In the genomic region with DNA sequence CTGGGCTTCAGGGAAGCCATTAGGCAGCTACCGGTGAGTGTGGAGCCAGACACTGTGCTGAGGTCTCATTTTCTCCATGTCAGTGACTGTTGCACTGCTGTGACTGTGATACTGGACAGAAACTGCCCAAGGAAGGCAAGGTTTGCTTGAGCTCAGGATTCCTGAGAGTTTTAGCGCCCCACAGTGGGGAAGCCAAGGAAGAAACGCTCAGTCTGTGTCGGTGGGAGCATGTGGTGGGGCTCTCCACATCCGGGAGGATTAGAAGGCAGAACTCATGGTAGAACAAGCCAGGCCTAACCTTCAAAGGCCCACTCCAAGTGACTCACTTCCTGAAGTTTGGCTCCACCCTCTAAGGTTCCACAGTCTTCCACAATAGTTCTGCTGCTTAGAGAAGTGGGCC, we compare ENCODE assay signal across 9 mouse cellular contexts. TPM values are rescaled to one million over a fixed set of nuclear protein-coding genes. Genes with fewer than 3 reads are reported as not detected.
DNase-seq lines count a peak whose midpoint lies in the region; ATAC-seq and TF ChIP-seq lines count a peak whose summit lies in the region.
"Had no signal": no experiment of that assay in that cellular context is flagged by ENCODE, and none has a peak within 500 bp of the region (broad histone marks: within the 10 kb centered on the region; RNA-seq: fewer than 3 reads in every experiment).

No protein-coding gene starts in this region.

- H3K9ac ChIP-seq in neural tube, embryonic 13.5 days, result no peak overlapping the region
- H3K9ac ChIP-seq in neural tube, embryonic 15.5 days (replicated peaks), result no peak overlapping the region
- H3K9ac ChIP-seq in lung, embryonic 15.5 days, result no peak overlapping the region
- H3K9ac ChIP-seq: limb, embryonic 13.5 days; stomach, embryonic 15.5 days had no signal

- peak; percentile 61 for DNase-seq in adrenal gland, postnatal 14 days
- peak; percentile 39 to 42 for DNase-seq in spleen, postnatal 36 days (ENCODE audit: low spot score in 2 of 2)

- no peaks in the 10 kb centered on the region for H3K9me3 ChIP-seq in neural tube, embryonic 13.5 days
- no peaks in the 10 kb centered on the region for H3K9me3 ChIP-seq in neural tube, embryonic 15.5 days (replicated peaks)
- H3K9me3 ChIP-seq in lung, embryonic 15.5 days, result no peaks in the 10 kb centered on the region
- H3K9me3 ChIP-seq: limb, embryonic 13.5 days; stomach, embryonic 15.5 days had no signal

- no peak for TF ChIP-seq POLR2A in cortical plate, adult 2 months (IDR thresholded peaks at IDR 0.05; ENCODE audit: extremely low read depth, insufficient read depth, low read length)

- H3K4me3 ChIP-seq in neural tube, embryonic 13.5 days, result no peak overlapping the region
- H3K4me3 ChIP-seq in neural tube, embryonic 15.5 days (replicated peaks), result no peak overlapping the region
- no peak overlapping the region for H3K4me3 ChIP-seq in cortical plate, adult 2 months (ENCODE audit: insufficient read depth, low read length)
- no peak overlapping the region for H3K4me3 ChIP-seq in lung, embryonic 15.5 days
- H3K4me3 ChIP-seq: limb, embryonic 13.5 days; stomach, embryonic 15.5 days had no signal

- H3K27ac ChIP-seq in neural tube, embryonic 13.5 days (replicated peaks), result no peak overlapping the region
- H3K27ac ChIP-seq in neural tube, embryonic 15.5 days (replicated peaks), result no peak overlapping the region
- no peak overlapping the region for H3K27ac ChIP-seq in cortical plate, adult 2 months (ENCODE audit: insufficient read depth, low read length)
- H3K27ac ChIP-seq in lung, embryonic 15.5 days, result no peak overlapping the region
- H3K27ac ChIP-seq: limb, embryonic 13.5 days; stomach, embryonic 15.5 days had no signal

- ATAC-seq in neural tube, embryonic 13.5 days (ENCODE audit: low read depth), result peak; percentile 47; the same call in 1 of the 2 replicates
- no peak for ATAC-seq in neural tube, embryonic 15.5 days (ENCODE audit: low FRiP score)
- ATAC-seq in inflammation-experienced regulatory T-cells, adult 6 months, result peak; percentile 63
- peak; percentile 46; the same call in 1 of the 2 replicates for ATAC-seq in lung, embryonic 15.5 days (ENCODE audit: borderline replicate concordance, extremely low read depth, low FRiP score, low TSS enrichment)

- no peaks in the 10 kb centered on the region for H3K27me3 ChIP-seq in neural tube, embryonic 13.5 days
- no peaks in the 10 kb centered on the region for H3K27me3 ChIP-seq in neural tube, embryonic 15.5 days (replicated peaks)
- no peaks in the 10 kb centered on the region for H3K27me3 ChIP-seq in lung, embryonic 15.5 days
- H3K27me3 ChIP-seq: limb, embryonic 13.5 days; stomach, embryonic 15.5 days had no signal

- H3K4me1 ChIP-seq in neural tube, embryonic 13.5 days (replicated peaks), result peaks cover 18% of the 10 kb centered on the region
- peaks cover 20% of the 10 kb centered on the region for H3K4me1 ChIP-seq in neural tube, embryonic 15.5 days
- peaks cover 3% of the 10 kb centered on the region; the same call in 1 of the 2 replicates for H3K4me1 ChIP-seq in cortical plate, adult 2 months (ENCODE audit: control insufficient read depth, insufficient read depth, low read length)
- peaks cover 17% of the 10 kb centered on the region for H3K4me1 ChIP-seq in lung, embryonic 15.5 days
- H3K4me1 ChIP-seq: stomach, embryonic 15.5 days had no signal

- TF ChIP-seq CTCF in cortical plate, adult 2 months (IDR thresholded peaks at IDR 0.05; ENCODE audit: extremely low read depth, insufficient read depth, low read length), result peak; percentile 69

- no peaks in the 10 kb centered on the region for H3K36me3 ChIP-seq in neural tube, embryonic 13.5 days
- no peaks in the 10 kb centered on the region for H3K36me3 ChIP-seq in neural tube, embryonic 15.5 days
- H3K36me3 ChIP-seq in lung, embryonic 15.5 days, result no peaks in the 10 kb centered on the region
- H3K36me3 ChIP-seq: limb, embryonic 13.5 days; stomach, embryonic 15.5 days had no signal

- H3K4me2 ChIP-seq in neural tube, embryonic 13.5 days, result no peak overlapping the region
- H3K4me2 ChIP-seq in neural tube, embryonic 15.5 days, result no peak overlapping the region
- no peak overlapping the region for H3K4me2 ChIP-seq in lung, embryonic 15.5 days
- H3K4me2 ChIP-seq: limb, embryonic 13.5 days; stomach, embryonic 15.5 days had no signal

- 49% methylated on average over 5 of the region's 5 CpGs for WGBS in neural tube, embryonic 13.5 days
- 37% methylated on average over 5 of the region's 5 CpGs for WGBS in neural tube, embryonic 15.5 days
- 37% methylated on average over 5 of the region's 5 CpGs for WGBS in lung, embryonic 15.5 days

RNA-seq across cellular contexts. Expression of a gene that starts 55.6 kb away (rescaled TPM):
- polyA plus RNA-seq in neural tube, embryonic 13.5 days (2015; fragmentation: Nextera tagmentation; extraction: Ambion mirVana), result 59.0 and 64.9 TPM in 2 replicates
- 72.3 and 79.0 TPM in 2 replicates for polyA plus RNA-seq in neural tube, embryonic 15.5 days (2015; fragmentation: Nextera tagmentation; extraction: Ambion mirVana)
- 42.6 and 60.6 TPM in 2 replicates for total RNA-seq in adrenal gland, postnatal 14 days (2021)
- polyA plus RNA-seq in cortical plate, adult 2 months (2012; rRNA removed), result 74.8 and 90.6 TPM in 2 replicates
- polyA plus RNA-seq in inflammation-experienced regulatory T-cells, adult 6 months (2017; shearing (Covaris generic)), result 10 to 100 TPM; 74.1 to 93.1 (median 90.4) TPM
- 33.5 and 33.7 TPM in 2 replicates for polyA plus RNA-seq in lung, embryonic 15.5 days (2015; fragmentation: Nextera tagmentation; extraction: Ambion mirVana)
